Mouse (Mus musculus) spleen, postnatal 0 days (tissue): Measurements from ENCODE around the gene Nasp. TPM values are rescaled to one million over a fixed set of nuclear protein-coding genes. Genes with fewer than 3 reads are reported as not detected.

Experiments
- polyA plus RNA-seq: library from polyadenylated mRNA; unstranded; fragments of >200 nt; fragmentation: Nextera tagmentation; extraction: Ambion mirVana; gene quantifications from 2 replicates; pipeline ENCODE4 v1.2.1, GENCODE M21; 2015

Nasp gene
- polyA plus RNA-seq: 83.2 and 97.0 TPM in 2 replicates

GRCm38 (mm10) chr4:116627722-116628662, at the start of gene Nasp:
Gene Nasp, minus strand, starts transcription at chr4:116627941.

GRCm38 (mm10) chr4:116650924-116651796, 23.4 kb upstream of the Nasp start, which contains the start of gene Akr1a1:
Gene Akr1a1, minus strand, starts transcription at chr4:116651680.

GRCm38 (mm10) chr4:116596379-116596778, 31.4 kb downstream of the Nasp start, which contains the start of gene Ccdc17:
Gene Ccdc17, plus strand, starts transcription at chr4:116596654.

GRCm38 (mm10) chr4:116557306-116558121, 70.2 kb downstream of the Nasp start, which contains the start of gene Gpbp1l1:
Gene Gpbp1l1, plus strand, starts transcription at chr4:116557658.

GRCm38 (mm10) chr4:116555413-116556300, 72.1 kb downstream of the Nasp start, which contains the start of gene Tmem69:
Gene Tmem69, minus strand, starts transcription at chr4:116555936.

Other genes with a start within 250 kb of the Nasp start
- gene Mast2, start 163.8 kb downstream of the Nasp start, polyA plus RNA-seq: 5.7 and 6.3 TPM in 2 replicates
- 14.1 and 16.0 TPM in 2 replicates for gene Ipp, start 120.4 kb downstream of the Nasp start, polyA plus RNA-seq
- 21.3 and 22.1 TPM in 2 replicates for gene Tmem69, start 72.0 kb downstream of the Nasp start, polyA plus RNA-seq
- 24.4 and 26.3 TPM in 2 replicates for gene Gpbp1l1, start 70.3 kb downstream of the Nasp start, polyA plus RNA-seq
- 3.0 and 4.0 TPM in 2 replicates for gene Ccdc17, start 31.3 kb downstream of the Nasp start, polyA plus RNA-seq
- 323 and 372 TPM in 2 replicates for gene Akr1a1, start 23.7 kb upstream of the Nasp start, polyA plus RNA-seq
- 588 and 627 TPM in 2 replicates for gene Prdx1, start 57.6 kb upstream of the Nasp start, polyA plus RNA-seq
- 9.2 and 10.0 TPM in 2 replicates for gene Mmachc, start 80.5 kb upstream of the Nasp start, polyA plus RNA-seq
- gene Ccdc163, start 80.6 kb upstream of the Nasp start, polyA plus RNA-seq: 12.8 and 14.7 TPM in 2 replicates
- gene Tesk2, start 93.0 kb upstream of the Nasp start, polyA plus RNA-seq: 2.9 and 4.4 TPM in 2 replicates
- 18.5 and 20.7 TPM in 2 replicates for gene Toe1, start 179.7 kb upstream of the Nasp start, polyA plus RNA-seq
- 4.3 and 4.6 TPM in 2 replicates for gene Mutyh, start 179.8 kb upstream of the Nasp start, polyA plus RNA-seq
- 0.41 and 0.42 TPM in 2 replicates for gene Hpdl, start 193.8 kb upstream of the Nasp start, polyA plus RNA-seq
- 0.06 and 0.10 TPM in 2 replicates for gene Zswim5, start 249.4 kb upstream of the Nasp start, polyA plus RNA-seq